Mouse (Mus musculus) spleen, postnatal 10 days (tissue): ENCODE results near the gene Ifitm5.

Source experiments
- DNase-seq, 2 experiments: peaks; one replicate each; pipeline ENCODE4 v3.0.0; 2021 to 2022; ENCODE audit warnings: low spot score in 2 of 2

The Ifitm5 gene

GRCm38 (mm10) chr7:140902036-140902875 lies 47.8 kb downstream of the Ifitm5 start:
- DNase-seq, result no peak

- DNase-seq, result no peak
These were observed 49.9 kb downstream of the Ifitm5 start, which contains the start of gene Cox8b for GRCm38 (mm10) chr7:140900220-140900619. TSS of gene Cox8b (minus strand) at chr7:140900446.

- DNase-seq, result no peak
These were observed 51.0 kb downstream of the Ifitm5 start for GRCm38 (mm10) chr7:140899121-140899520.
